Mouse (Mus musculus): ENCODE results near the gene Cbx4. TPM values are rescaled to one million over a fixed set of nuclear protein-coding genes. Genes with fewer than 3 reads are reported as not detected.

Gene Cbx4
- polyA plus RNA-seq, 1 experiment: 17.2 TPM

DNA sequence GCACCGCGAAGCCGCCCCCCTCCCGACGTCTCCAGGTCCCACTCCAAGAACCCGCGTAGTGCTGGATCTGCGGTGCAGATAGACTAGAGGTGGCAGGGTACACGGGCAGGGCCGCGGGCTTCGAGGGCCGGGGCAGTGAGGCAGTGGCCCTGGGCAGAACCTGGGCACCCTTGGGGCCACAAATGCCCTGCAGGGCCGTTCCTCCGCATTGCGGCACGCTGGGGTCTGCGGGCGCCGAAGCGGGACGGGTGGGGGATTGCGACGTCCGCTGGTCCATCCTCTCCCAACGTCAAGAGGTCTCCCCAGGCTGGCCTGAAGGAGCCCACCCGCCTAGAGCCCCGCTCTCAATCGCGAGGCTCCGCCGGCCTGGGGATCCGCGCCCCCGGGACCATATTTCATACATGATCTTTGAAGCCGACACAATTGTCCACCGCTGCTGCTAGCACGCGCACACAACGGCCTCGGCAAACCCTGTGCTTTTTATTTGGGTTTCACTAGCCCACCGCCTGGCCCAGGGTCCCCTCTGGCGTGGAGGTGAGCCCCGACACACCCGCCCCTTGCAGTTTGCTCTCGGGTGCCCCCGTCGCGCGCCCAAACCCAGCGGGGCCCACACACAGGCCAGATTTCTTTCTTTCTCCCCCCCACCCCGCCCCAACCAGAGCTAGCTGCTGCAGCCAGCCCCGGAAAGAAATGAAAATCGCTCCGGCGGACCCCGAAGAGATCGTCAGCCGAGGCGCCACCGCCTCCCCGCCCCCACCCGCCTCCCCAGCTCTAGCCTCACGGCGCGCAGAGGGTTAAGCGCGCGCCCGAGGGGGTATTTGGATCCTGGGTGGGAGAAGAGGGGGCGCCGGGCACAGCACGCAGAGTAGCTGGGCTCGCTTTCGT lies 4.3 kb upstream of the Cbx4 start:
- H3K27ac ChIP-seq (ENCODE audit: insufficient read depth, low read length): no peak overlapping the region
- H3K27me3 ChIP-seq (ENCODE audit: control insufficient read depth, insufficient read depth, low read length): peaks cover 19% of the 10 kb centered on the region
- no peaks in the 10 kb centered on the region for H3K36me3 ChIP-seq (ENCODE audit: control insufficient read depth, insufficient read depth, low read length)
- peak in 1 of 2 experiments; percentile 8 for DNase-seq (ENCODE audit: low read depth in 1 of 2, low spot score in 2 of 2)
- H3K4me1 ChIP-seq (ENCODE audit: control insufficient read depth, insufficient read depth, insufficient read length): peaks cover 36% of the 10 kb centered on the region
- under 1% methylated on average over 75 of the region's 75 CpGs for WGBS
- TF ChIP-seq POLR2A (IDR thresholded peaks at IDR 0.05; ENCODE audit: low read depth, low read length): no peak
- TF ChIP-seq CTCF (IDR thresholded peaks at IDR 0.05; ENCODE audit: extremely low read depth, insufficient read depth, insufficient read length, insufficient replicate concordance): no peak
- H3K4me3 ChIP-seq (ENCODE audit: extremely low read depth, insufficient read depth, insufficient read length): peak overlapping the region; percentile 60; the same call in 1 of the 2 replicates

- peaks cover 19% of the 10 kb centered on the region for H3K27me3 ChIP-seq (ENCODE audit: control insufficient read depth, insufficient read depth, low read length)
- no peaks in the 10 kb centered on the region for H3K36me3 ChIP-seq (ENCODE audit: control insufficient read depth, insufficient read depth, low read length)
- no peak for TF ChIP-seq CTCF (IDR thresholded peaks at IDR 0.05; ENCODE audit: extremely low read depth, insufficient read depth, insufficient read length, insufficient replicate concordance)
- TF ChIP-seq POLR2A (IDR thresholded peaks at IDR 0.05; ENCODE audit: low read depth, low read length): no peak
- 1% methylated on average over 41 of the region's 41 CpGs for WGBS
- H3K4me1 ChIP-seq (ENCODE audit: control insufficient read depth, insufficient read depth, insufficient read length): peaks cover 38% of the 10 kb centered on the region
- H3K4me3 ChIP-seq (ENCODE audit: extremely low read depth, insufficient read depth, insufficient read length): peak overlapping the region; percentile 60; the same call in 1 of the 2 replicates
- no peak overlapping the region for H3K27ac ChIP-seq (ENCODE audit: insufficient read depth, low read length)
- DNase-seq (ENCODE audit: low read depth in 1 of 2, low spot score in 2 of 2): peak in 1 of 2 experiments; percentile 53
Observed at GRCm38 (mm10) chr11:119089235-119090075, 3.4 kb upstream of the Cbx4 start.

- peaks cover 19% of the 10 kb centered on the region for H3K27me3 ChIP-seq (ENCODE audit: control insufficient read depth, insufficient read depth, low read length)
- H3K36me3 ChIP-seq (ENCODE audit: control insufficient read depth, insufficient read depth, low read length): no peaks in the 10 kb centered on the region
- no peak overlapping the region for H3K27ac ChIP-seq (ENCODE audit: insufficient read depth, low read length)
- WGBS: 7% methylated on average over 28 of the region's 28 CpGs
- peak overlapping the region; percentile 25; the same call in 1 of the 2 replicates for H3K4me3 ChIP-seq (ENCODE audit: extremely low read depth, insufficient read depth, insufficient read length)
- peaks cover 42% of the 10 kb centered on the region for H3K4me1 ChIP-seq (ENCODE audit: control insufficient read depth, insufficient read depth, insufficient read length)
- DNase-seq (ENCODE audit: low read depth in 1 of 2, low spot score in 2 of 2): peak in 1 of 2 experiments; percentile 22
- TF ChIP-seq POLR2A (IDR thresholded peaks at IDR 0.05; ENCODE audit: low read depth, low read length) (no peak), CTCF (IDR thresholded peaks at IDR 0.05; ENCODE audit: extremely low read depth, insufficient read depth, insufficient read length, insufficient replicate concordance) (peak; percentile 38; the same call in 1 of the 2 replicates)
Observed at GRCm38 (mm10) chr11:119088391-119089234, 2.6 kb upstream of the Cbx4 start.

- Histone ChIP-seq H3K27me3 (ENCODE audit: control insufficient read depth, insufficient read depth, low read length) (peaks cover 19% of the 10 kb centered on the region), H3K27ac (ENCODE audit: insufficient read depth, low read length) (no peak overlapping the region), H3K4me3 (ENCODE audit: extremely low read depth, insufficient read depth, insufficient read length) (no peak overlapping the region), H3K4me1 (ENCODE audit: control insufficient read depth, insufficient read depth, insufficient read length) (peaks cover 45% of the 10 kb centered on the region), H3K36me3 (ENCODE audit: control insufficient read depth, insufficient read depth, low read length) (no peaks in the 10 kb centered on the region)
- no peak for TF ChIP-seq CTCF (IDR thresholded peaks at IDR 0.05; ENCODE audit: extremely low read depth, insufficient read depth, insufficient read length, insufficient replicate concordance)
- TF ChIP-seq POLR2A (IDR thresholded peaks at IDR 0.05; ENCODE audit: low read depth, low read length): no peak
- peak in 1 of 2 experiments; percentile 45 for DNase-seq (ENCODE audit: low read depth in 1 of 2, low spot score in 2 of 2)
- 6% methylated on average over 35 of the region's 35 CpGs for WGBS
Observed at GRCm38 (mm10) chr11:119087301-119088082, 1.5 kb upstream of the Cbx4 start.

DNA sequence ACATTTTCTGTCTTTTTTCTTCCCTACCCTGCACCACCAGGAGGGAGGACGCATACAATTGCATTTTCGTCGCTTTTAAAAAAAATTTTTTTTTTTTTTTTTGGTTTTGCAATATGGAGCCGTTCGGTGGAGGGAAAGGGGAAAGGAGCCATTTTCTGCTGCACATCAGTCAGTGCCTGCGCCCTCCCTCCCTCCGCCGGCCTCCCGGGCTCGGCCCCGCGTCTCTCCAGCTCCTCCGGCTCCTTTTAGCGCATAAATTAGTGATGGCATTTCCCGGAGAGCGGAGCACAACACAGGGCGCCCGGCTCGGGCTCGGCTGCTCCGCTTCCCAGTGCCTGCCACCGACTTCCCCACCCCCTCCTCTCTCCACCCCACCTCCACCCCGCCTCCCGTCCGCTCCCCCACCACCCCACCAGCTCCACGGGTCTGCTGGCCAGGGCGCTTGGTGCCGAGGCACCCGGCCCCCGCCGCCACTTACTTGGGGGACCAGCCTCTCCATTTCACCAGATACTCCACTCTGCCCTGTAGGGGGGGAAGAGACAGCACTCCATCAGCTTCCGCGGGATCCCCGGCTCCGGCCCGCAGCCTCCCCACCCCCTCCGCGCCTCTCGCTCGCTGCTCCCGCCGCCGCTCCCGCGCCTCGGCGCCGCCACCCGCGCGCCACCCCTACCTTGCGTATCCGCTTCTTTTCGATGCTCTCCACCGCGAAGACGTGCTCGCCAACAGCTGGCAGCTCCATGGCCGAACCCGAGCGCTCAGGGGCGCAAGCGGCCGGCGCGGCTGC lies 550 bp downstream of the Cbx4 start:
- Histone ChIP-seq H3K27ac (ENCODE audit: insufficient read depth, low read length) (peak overlapping the region; percentile 96), H3K36me3 (ENCODE audit: control insufficient read depth, insufficient read depth, low read length) (peaks cover 16% of the 10 kb centered on the region), H3K4me1 (ENCODE audit: control insufficient read depth, insufficient read depth, insufficient read length) (peaks cover 36% of the 10 kb centered on the region), H3K27me3 (ENCODE audit: control insufficient read depth, insufficient read depth, low read length) (peaks cover 14% of the 10 kb centered on the region), H3K4me3 (ENCODE audit: extremely low read depth, insufficient read depth, insufficient read length) (peak overlapping the region; percentile 96)
- DNase-seq (ENCODE audit: low read depth in 1 of 2, low spot score in 2 of 2): peak in 1 of 2 experiments; percentile 53
- WGBS: under 1% methylated on average over 62 of the region's 66 CpGs
- TF ChIP-seq POLR2A (IDR thresholded peaks at IDR 0.05; ENCODE audit: low read depth, low read length): no peak
- TF ChIP-seq CTCF (IDR thresholded peaks at IDR 0.05; ENCODE audit: extremely low read depth, insufficient read depth, insufficient read length, insufficient replicate concordance): no peak

All from spleen, adult 2 months (tissue).